Mouse (Mus musculus) cortical plate, adult 2 months (tissue): ENCODE results near the gene Tbx1. TPM values are rescaled to one million over a fixed set of nuclear protein-coding genes. Genes with fewer than 3 reads are reported as not detected.

Experiments
- H3K27ac ChIP-seq: fragments of 200-500 bp; 2 replicates; pipeline ENCODE4 v1.5.1; 2012; ENCODE audit warnings: low read length, control low read depth, inconsistent platforms; ENCODE audit not compliant: insufficient read depth
- H3K4me1 ChIP-seq: fragments of 200-500 bp; 2 replicates; pipeline ENCODE4 v1.6.1; 2011; ENCODE audit warnings: low read length; ENCODE audit not compliant: control insufficient read depth, insufficient read depth
- H3K4me3 ChIP-seq: fragments of 200-500 bp; 2 replicates; pipeline ENCODE4 v1.5.1; 2011; ENCODE audit warnings: mild to moderate bottlenecking, low read length, control low read depth; ENCODE audit not compliant: insufficient read depth
- CTCF ChIP-seq: fragments of 200-500 bp; IDR thresholded peaks from 2 replicates; pipeline ENCODE4 v1.5.1; 2011; ENCODE audit warnings: mild to moderate bottlenecking, control low read depth, low read length; ENCODE audit not compliant: insufficient read depth; ENCODE audit errors: extremely low read depth
- POLR2A ChIP-seq: fragments of 200-500 bp; IDR thresholded peaks from 2 replicates; pipeline ENCODE4 v1.6.1; 2011; ENCODE audit warnings: mild to moderate bottlenecking, low read length, control low read depth; ENCODE audit not compliant: insufficient read depth; ENCODE audit errors: extremely low read depth
- polyA plus RNA-seq: library from polyadenylated mRNA; depleted of rRNA; stranded (reverse); fragments of >200 nt; gene quantifications from 2 replicates; pipeline ENCODE4 v1.2.3, GENCODE M21; 2012

Tbx1 gene
- polyA plus RNA-seq, 1 experiment: 3.6 TPM

DNA sequence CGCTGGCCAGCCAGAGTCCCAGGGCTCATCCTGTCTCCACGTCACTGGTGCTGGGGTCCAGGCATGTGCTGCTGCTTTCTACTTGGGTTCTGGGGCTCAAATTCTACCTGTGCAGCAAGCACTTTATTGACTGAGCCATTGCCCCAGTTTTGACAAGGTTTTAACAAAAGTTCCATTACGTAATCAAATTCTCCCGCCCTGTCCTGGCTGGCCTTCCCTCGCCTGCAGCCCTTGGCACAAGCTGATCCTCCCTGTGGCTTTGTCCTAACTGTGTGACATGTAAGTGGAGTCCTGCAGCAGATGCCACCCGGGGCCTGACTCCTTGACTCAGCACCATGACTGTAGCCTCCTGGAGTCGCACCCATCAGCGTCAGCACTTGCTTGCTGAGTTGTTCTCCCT, 16.3 kb downstream of the Tbx1 start:
- Histone ChIP-seq H3K27ac (no peak overlapping the region), H3K4me3 (no peak overlapping the region)

DNA sequence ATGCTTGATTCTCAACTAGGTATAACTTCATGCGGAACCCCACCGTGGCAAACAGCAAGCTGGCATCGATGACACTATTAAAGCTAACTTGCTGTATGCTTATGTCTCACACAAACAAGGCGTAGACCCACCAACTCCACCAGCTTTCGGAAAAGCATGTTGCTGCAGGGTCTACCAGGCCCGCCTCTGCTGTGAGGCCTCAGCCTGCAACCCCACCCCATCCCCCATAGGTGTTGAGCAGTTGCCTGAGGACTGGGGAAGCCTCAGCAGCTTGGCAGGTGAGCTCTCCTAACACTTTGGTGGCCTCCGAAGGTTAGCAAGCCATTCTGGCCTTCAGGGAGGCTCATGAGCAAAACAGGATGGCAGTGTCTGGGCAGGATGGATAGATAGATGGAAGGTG, 21.9 kb downstream of the Tbx1 start:
- Histone ChIP-seq H3K4me1 (no peaks in the 10 kb centered on the region), H3K27ac (no peak overlapping the region), H3K4me3 (no peak overlapping the region)
- TF ChIP-seq CTCF (no peak), POLR2A (no peak)

More for the DNA sequence above, 16.3 kb downstream of the Tbx1 start:
- TF ChIP-seq POLR2A: no peak
- no peak for TF ChIP-seq CTCF
- no peaks in the 10 kb centered on the region for H3K4me1 ChIP-seq

DNA sequence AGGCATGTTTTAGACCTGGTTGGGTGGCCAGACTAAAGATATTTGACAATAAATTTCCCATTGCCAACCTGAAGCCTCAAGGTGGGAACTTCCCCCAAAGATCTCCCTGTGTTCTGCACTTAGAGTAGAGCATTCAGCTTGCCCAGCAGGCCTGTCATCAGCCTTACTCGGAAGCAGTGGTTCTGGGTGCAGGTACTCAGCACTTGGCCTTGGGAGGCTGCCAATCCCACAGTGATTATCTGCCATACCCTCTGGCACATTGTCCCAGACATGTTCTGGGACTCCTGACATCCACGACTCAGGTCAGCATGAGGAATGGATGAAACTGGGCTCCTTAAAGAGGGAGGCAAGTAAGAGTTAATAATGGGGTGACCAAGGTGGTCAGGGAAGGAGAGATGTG, 26.0 kb downstream of the Tbx1 start:
- H3K4me3 ChIP-seq: no peak overlapping the region
- no peak for TF ChIP-seq POLR2A
- H3K4me1 ChIP-seq: no peaks in the 10 kb centered on the region
- H3K27ac ChIP-seq: no peak overlapping the region

DNA sequence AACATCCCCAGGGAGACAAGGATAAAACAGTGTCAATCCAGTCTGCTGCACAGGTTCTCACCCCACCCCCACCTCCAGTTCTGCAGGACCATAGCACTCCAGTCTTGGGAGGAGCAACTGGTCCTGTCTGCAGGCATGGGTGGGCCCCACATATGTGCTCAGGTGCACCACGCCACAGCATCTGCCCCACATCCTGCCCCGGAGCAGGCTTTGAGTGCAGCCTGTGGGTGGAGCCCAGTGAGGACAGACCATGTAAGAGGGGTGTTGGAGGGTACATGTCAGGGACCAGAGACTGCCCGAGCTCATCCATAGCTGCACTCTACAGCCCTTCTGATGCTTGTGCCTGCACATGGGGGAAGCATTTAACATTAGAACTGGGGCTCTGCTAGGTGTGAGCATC, 34.0 kb downstream of the Tbx1 start:
- TF ChIP-seq CTCF (no peak), POLR2A (no peak)
- Histone ChIP-seq H3K27ac (no peak overlapping the region), H3K4me1 (no peaks in the 10 kb centered on the region), H3K4me3 (no peak overlapping the region)

DNA sequence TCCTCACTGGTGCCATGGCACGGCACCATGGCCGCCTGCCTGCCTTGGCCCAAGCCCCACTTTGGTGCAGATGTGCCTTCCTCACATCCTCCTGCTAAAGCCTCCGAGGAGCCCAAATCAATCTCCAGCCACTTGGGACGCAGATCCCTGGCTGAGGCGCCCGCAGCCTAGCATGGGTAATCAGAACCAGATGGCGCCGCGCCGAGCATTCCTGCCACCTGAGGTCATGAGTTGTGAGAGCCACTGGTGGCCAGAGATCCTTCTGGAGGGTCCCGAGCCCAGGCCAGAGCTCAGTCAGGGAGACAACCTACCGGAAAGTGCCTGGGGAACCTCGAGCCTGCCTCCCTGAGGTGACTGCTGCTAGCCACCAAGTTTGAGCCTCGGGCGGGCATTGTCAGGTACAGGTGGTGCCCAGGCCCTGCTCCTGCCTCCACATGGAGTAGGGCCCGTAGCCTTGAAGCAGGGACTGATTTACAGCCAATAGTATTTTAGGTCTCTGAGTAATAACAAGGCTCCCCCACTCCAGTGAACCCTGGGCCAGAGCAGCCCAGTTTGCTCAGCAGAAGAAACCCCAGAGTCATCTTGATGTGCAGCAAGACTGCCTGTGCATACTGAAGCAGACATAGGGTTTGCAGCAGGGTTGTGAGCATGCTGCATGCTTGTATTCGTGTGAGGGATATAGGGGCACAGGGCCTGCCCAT, 35.1 kb downstream of the Tbx1 start:
- H3K4me1 ChIP-seq: no peaks in the 10 kb centered on the region
- H3K4me3 ChIP-seq: no peak overlapping the region
- TF ChIP-seq CTCF (no peak), POLR2A (no peak)
- no peak overlapping the region for H3K27ac ChIP-seq

DNA sequence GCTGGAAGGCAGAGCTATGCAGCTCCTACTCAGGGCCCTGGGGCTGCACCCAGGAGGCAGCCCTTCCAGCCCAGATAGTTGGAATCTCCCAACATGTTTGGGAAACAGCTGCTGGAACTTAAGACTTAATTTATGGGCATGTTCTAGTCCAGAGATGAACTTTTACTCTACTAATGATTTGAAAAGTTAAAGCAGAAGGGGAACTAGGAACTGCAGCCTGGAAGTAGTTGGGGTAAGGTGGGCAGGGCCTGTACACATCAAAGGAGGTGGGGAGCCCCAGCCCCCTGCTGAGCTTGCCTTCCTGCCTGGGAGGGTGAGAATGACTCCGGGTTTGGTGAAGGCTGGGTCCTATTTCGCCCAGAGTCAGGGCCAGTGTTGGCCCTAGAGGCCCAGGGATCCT, 35.8 kb downstream of the Tbx1 start:
- no peaks in the 10 kb centered on the region for H3K4me1 ChIP-seq
- no peak overlapping the region for H3K27ac ChIP-seq
- no peak for TF ChIP-seq POLR2A
- no peak for TF ChIP-seq CTCF
- H3K4me3 ChIP-seq: no peak overlapping the region

DNA sequence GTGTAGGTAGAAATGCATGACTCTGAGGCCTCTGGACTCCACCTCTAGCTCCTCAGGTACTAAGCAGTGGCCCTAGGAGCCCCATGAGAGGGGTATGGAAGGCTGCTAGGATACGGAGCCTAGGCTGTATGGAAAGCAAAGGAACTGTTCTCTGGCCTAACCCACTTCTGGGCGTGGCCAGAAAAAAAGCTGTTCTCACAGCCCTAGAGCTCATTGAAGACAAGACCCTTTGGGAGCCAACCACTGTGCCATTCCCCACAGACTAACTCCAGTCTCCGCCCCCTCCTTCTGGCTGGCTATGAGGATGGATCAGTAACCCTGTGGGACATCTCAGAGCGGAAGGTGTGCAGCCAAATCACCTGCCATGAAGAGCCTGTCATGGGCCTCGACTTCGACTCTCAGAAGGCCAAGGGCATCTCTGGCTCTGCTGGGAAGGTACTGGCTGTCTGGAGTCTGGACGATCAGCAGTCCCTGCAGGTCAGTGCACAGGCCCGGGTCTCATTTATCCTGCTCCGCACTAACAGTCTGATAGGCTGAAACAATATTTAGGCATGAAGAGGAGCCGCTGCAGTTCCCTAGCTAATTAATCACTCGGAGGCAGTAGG, 38.3 kb downstream of the Tbx1 start:
- Histone ChIP-seq H3K27ac (no peak overlapping the region), H3K4me1 (no peaks in the 10 kb centered on the region), H3K4me3 (no peak overlapping the region)
- no peak for TF ChIP-seq POLR2A
- TF ChIP-seq CTCF: no peak

DNA sequence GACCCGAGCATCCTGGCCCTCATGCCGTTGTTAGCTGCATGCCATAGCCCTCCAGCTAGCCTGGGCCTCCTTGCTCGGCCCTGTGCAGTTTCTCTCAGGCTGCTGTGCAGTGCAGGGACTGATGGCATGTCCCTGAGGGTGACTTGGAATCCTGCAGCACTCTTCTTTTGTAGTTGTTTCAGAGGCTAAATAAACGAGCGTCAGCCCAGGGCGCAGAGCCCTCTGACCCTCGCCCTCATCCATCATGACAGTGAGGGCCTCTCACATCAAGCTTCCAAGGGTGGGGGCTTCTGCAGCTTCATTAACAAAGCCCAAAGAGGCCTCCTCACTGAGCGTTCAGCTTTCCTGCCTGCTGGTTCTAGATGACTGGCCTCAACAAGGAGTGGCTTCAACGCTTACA, 38.9 kb downstream of the Tbx1 start:
- no peaks in the 10 kb centered on the region for H3K4me1 ChIP-seq
- TF ChIP-seq POLR2A (no peak), CTCF (no peak)
- no peak overlapping the region for H3K4me3 ChIP-seq
- no peak overlapping the region for H3K27ac ChIP-seq

DNA sequence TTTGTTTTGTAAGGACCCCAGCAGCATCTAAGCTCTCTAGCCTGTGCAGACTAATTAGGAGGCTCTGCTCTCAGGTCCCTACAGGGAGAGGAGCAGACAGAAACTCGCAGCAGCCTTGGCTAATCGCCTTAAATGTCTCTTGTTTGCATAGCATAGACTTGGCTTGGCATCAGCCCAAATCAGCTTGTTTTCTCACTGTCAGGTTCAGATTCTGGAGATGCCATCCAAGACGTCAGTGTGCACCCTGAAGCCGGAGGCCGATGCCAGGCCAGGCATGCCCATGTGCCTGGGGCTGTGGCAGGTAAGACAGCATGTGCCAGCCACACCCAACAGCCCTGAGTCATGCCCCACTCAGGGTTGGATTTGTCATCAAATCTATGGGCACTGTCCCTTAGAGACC, 42.6 kb downstream of the Tbx1 start:
- no peak overlapping the region for H3K27ac ChIP-seq

DNA sequence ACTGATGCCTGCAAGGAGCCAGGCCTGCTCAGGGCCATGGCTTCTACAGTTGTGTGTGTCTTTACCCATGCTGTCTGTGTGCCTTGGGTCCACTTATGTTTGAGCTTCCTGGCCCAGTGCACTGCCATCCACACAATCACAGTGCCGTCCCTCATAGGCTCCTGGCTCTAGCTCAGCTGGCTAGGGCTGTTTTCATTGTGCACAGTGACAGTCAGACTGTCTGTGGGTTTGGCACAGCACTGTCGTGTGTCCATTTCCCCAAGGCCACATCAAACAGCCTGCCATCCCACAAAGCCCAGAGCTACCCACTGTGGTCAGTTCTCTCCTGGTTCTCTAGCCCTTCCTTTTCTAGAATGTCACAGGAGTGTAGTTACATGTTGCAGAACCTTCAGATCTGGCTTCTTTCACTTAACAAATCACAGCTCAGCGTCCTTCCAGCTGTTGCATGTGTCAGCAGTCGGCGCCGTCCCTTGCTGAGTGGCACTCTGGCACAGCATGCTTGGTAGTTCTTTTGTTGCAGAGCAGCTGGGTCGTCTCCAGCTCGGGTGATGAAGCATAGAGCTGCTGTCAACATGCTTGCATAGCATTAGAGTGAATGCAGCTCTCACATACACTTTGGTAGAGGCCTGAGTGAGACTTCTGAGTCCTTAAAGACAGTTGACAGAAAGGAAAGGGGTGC, 47.2 kb downstream of the Tbx1 start:
- no peak overlapping the region for H3K27ac ChIP-seq
- no peaks in the 10 kb centered on the region for H3K4me1 ChIP-seq
- TF ChIP-seq POLR2A (no peak), CTCF (no peak)
- no peak overlapping the region for H3K4me3 ChIP-seq

More for the DNA sequence above, 42.6 kb downstream of the Tbx1 start:
- Histone ChIP-seq H3K4me3 (no peak overlapping the region), H3K4me1 (no peaks in the 10 kb centered on the region)
- TF ChIP-seq CTCF: no peak
- no peak for TF ChIP-seq POLR2A
